Mouse (Mus musculus): Measurements from ENCODE around the gene Yipf7.

Yipf7 gene

DNA sequence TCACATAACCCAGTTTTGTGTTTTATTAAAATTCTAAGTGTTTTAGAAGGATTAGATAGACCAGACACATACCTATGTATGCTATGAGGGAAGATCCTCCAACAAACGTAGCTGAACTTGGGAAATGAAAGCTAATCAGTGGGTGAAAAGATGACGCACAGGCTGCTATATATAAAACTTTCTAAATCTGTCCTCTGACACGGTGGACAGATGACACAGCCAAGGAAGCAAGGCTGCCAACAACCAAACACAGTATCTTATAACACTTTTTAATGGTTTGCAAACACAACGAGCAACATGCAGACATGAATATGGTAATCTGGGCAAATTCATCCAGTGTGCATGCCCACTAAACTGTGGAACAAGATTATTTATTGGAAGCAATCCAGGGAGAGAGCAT is at the start of gene Yipf7:
Yipf7 (minus strand) TSS at position 160 of the 400 bp plus-strand sequence.
- in situ Hi-C loops (cut with MboI; ENCODE audit: unreplicated experiment in 2 of 2): no loop called here

DNA sequence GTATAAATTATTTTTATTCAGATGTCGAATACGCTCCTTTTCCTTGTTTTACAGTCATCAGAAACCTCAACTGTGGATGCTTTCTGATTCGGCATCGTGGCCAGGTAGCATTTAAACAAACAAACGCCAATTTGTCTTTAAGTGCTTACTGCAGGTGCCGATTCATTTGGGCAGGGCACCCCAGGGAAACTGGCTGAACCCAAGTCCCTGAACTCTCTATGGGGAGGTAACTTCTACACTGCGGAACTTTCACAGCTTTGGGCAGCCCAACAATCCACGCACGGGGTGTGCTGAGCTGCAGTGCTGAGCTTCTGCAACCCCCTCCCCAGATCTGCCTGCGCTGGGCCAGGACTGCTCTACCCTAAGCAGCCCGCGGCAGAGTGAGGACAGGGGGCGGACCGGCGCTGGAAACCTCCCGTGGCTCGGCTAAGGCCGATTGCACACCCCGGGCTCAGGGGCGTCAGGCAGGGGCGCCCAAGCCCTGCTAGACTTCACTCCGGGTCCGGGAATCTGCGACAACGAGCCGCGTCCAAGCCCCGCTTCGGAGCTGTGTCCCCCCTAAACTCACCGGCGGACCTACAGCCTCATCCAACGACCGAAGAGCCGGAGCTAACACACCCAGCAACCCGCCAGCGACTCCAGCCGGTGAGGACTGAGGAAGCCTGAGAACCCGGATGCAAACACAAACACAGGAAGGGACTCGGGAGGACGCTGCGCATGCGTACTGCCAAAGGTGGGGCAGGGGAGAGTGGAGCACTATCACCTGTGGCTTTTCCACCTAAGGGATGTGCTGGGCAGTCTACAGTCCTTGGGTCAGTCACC is 49.4 kb upstream of the Yipf7 start, which contains the start of gene Gnpda2:
Gnpda2 (minus strand) TSS at position 701 of the 822 bp plus-strand sequence.
- in situ Hi-C loops (cut with MboI; ENCODE audit: unreplicated experiment in 2 of 2): no loop called here

DNA sequence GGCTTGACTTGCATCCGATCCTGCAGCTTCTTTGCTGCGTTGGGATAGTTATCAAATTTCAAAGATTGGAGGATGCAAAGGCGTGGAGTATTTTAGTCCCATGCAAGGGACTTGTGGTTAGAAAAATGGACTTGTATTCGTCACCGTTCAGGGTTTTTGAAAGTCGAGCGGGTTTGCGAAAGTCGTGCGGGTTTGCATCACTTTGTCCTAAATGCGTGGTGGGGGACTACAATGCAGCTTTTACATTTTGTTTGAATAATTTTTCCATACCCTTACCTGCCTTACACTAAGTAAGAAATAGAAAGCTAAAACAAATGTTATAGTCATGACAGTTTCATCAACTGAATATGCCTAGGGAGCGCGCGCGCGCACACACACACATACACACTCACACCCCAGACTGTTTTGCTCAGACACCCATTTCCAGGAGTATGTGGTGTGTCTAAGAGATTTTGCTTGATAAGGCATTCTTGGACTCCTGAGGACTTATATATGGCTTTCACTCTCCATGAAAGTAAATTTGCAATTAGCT is 15.0 kb upstream of the Yipf7 start:
- in situ Hi-C loops (cut with MboI; ENCODE audit: unreplicated experiment in 2 of 2): loop anchor here in 1 of 2 experiments (25.0 kb wide), 1 partner anchor 1720 kb away; the partner anchor contains the start of gene Atp8a1

DNA sequence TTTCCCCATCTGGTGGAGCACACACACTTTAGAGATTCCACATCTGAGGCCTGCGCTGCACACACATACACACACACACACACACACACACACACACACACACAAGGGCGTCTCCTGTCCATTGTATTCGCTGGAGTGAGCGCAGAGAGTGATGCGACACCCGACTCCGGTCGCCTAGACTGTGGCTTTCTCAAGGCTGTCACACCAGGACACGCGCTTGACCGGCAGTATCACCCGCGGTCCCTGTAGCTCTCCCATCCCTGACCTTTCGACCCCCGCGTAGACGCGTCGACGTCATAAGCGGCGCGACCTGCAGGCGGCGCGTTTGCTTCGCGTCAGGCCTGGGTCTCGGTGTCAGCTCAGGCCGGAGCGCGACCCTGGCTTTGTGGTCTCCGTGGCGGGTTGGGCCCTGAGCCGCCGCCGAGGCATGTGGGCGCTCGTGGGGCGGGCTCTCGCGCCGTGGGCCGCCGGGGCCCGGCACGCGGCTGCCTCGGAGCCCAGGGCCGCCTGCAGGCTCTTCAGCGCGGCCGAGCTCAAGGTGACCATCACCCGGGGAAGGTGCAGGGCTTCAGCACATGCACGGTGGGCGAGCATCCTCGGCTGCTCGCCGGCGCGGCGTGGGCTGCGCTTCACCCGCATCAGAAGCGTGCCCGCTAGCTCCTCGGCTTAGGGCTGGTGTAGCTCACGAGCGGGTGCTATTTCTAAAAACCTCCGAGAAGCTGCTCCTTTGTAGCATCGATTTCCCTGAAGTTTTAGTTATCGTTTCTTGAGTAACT is 14.4 kb upstream of the Yipf7 start, which contains the start of gene Guf1:
Guf1 (plus strand) TSS at position 296 of the 776 bp plus-strand sequence.
- in situ Hi-C loops (cut with MboI; ENCODE audit: unreplicated experiment in 2 of 2): loop anchor here in 1 of 2 experiments (25.0 kb wide), 1 partner anchor 1720 kb away; the partner anchor contains the start of gene Atp8a1

DNA sequence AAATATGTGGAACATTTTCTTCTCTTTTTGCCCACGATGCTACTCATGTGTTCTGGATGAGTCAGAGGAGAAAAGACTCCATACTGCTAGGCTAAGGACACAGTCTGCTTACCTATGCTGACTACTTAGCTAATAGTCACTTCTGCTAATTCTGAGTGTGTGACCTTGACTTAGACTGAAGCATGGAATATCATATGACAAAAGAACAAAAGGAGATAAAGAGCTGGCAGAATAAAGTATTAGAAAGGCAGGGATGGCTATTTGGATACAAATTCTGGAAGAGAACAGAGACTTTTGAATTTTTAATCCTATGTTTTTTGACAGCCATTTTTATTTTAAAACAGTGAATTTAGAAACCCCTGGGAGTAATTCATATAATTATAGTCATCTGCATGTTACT is 768 bp downstream of the Yipf7 start:
- in situ Hi-C loops (cut with MboI; ENCODE audit: unreplicated experiment in 2 of 2): no loop called here

DNA sequence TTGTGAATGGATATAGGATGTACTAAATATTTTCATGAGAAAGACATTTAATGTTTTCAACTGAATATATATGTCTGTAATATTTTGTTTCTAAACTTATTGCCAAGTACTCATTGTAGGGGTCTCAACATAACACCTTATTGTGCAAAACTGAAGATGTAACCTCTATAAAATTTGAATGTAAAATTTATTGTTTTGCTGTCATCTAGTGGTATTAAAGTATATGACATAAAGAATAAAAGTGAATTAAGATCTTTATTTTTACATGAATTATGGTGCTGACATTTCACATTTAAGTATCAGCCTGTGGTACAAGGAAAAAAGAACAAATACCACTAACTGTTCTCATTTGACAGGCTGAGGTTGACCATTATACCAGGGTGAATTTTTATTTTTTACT is 18.5 kb downstream of the Yipf7 start:
- in situ Hi-C loops (cut with MboI; ENCODE audit: unreplicated experiment in 2 of 2): loop anchor here (5.0 to 25.0 kb wide), 7 partner anchors 769 to 1989 kb away; no protein-coding TSS in a partner anchor

DNA sequence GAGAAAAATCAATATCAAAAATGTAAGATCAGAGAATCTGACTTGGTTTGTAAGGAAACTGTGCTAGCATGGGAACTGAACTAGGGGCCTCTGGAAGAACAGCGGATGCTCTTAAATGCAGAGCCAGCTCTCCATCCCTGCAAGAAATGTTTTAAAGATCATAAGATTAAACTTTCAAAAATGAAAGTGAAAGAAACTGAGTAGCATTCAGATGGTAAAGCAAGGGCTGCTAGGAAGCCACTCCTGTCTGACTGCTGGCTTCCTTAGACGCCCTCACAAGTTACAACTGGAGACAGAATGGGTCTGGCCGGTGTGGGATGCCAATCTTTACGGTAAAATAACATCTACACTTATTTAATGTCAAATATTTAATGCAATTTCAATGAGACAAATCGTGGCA is 20.4 kb downstream of the Yipf7 start:
- in situ Hi-C loops (cut with MboI; ENCODE audit: unreplicated experiment in 2 of 2): loop anchor here (5.0 to 25.0 kb wide), 7 partner anchors 767 to 1987 kb away; no protein-coding TSS in a partner anchor

DNA sequence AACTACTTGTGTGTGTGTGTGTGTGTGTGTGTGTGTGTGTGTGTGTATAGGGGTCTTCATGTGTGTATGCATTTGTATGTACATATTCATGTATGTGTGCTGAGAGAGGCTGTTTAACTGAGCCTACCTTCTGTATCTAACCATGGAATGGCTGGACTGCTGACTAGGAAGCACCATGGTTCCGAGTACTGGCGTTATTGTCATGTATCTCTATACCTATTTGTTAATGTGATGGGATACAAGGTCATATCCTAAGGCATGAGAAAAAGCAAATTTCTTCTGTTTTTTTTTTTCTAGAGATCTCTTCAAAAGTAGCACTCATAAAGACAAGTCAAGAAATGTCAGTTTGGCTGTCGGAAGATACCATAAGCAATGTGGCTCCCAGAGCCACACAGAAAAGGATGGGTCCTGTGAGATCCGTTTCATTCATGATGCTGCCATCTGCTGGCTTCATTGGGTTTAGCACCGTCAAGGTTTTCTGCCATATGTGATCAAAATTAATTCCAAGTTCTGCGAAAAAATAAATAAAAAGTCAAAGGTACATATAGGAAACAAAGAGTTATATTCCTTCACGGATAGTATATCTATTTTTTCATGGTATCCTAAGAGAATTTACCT is 21.7 kb downstream of the Yipf7 start:
- in situ Hi-C loops (cut with MboI; ENCODE audit: unreplicated experiment in 2 of 2): loop anchor here (5.0 to 25.0 kb wide), 7 partner anchors 766 to 1986 kb away; no protein-coding TSS in a partner anchor

DNA sequence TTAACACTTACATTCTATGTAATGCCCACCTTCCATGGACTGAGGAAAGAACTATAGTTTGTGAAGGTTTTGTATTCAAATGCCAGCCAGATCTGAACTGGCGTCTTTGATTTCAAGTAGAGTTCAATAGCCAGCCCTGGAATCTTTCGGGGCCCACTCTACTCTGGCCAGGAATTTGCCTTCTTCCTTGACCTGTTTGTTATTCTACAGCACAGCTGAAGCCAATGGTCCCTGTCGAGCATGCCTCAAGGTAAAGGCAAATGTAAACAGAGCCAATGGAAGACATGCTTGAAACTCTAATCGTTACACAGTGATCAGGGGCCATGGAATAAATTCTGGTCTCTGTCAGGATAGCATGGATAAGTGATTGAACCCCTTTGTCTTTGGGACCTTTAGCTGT is 30.2 kb downstream of the Yipf7 start:
- in situ Hi-C loops (cut with MboI; ENCODE audit: unreplicated experiment in 2 of 2): loop anchor here in 1 of 2 experiments (10.0 to 25.0 kb wide), 2 partner anchors 1027 to 1975 kb away; no protein-coding TSS in a partner anchor

DNA sequence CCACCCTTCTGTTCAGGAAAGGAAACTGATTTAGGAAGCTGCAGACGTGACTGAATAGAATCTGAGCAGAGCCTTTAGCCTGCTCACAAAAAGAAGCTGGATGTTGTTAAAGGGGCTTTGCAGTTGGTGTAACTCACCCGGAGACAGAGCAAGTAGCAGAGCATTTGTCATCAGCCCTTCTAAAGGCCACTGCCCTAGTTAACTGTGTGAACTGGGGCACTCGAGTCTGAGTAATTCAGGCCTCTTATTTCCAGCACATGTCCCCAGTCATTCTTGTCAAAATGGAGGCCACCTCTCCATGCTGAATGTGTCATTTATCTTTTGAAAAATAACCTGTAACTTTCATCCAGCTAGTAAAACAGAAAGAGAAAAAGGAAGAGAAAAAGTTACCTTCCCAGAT is 30.8 kb downstream of the Yipf7 start:
- in situ Hi-C loops (cut with MboI; ENCODE audit: unreplicated experiment in 2 of 2): loop anchor here in 1 of 2 experiments (10.0 to 25.0 kb wide), 2 partner anchors 1027 to 1974 kb away; no protein-coding TSS in a partner anchor

DNA sequence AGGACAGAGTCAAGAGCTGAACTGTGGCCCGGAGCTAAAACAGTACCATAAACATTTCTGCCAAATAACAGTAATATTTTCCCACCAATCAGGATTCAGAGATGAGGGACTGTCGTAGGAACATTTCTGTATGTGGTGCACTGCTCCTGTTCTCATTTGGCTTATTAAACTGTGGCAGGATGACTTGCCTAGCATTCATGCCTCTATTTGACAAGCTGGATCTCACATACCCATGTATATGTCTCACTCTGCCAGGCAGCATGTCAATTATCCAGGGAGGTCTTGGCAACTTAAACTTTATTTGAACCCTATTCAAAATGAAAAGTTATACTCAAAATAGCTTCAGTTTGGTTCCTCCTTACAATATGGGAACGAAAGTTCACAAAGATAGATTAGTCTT is 35.4 kb downstream of the Yipf7 start:
- in situ Hi-C loops (cut with MboI; ENCODE audit: unreplicated experiment in 2 of 2): loop anchor here in 1 of 2 experiments (25.0 kb wide), 1 partner anchor 1970 kb away; no protein-coding TSS in a partner anchor

DNA sequence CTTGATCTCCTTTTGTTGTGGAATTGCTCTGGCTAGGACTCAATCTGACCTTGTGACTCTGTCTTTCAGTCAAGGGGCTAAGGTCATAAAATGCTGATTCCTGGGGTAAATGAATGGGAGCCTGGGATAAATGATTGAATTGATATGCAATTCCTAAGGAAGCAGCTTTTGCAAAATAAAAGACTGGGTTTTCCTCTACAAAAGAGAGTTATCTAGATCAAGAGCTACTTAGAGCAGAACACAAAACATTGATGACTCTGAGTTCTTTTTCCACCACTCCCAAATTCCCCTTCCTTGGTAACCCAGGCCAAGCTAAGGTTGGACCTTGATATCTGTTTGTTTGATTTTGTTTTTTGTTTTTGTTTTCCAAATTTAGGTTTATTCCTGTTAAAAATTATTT is 53.4 kb downstream of the Yipf7 start:
- in situ Hi-C loops (cut with MboI; ENCODE audit: unreplicated experiment in 2 of 2): no loop called here

DNA sequence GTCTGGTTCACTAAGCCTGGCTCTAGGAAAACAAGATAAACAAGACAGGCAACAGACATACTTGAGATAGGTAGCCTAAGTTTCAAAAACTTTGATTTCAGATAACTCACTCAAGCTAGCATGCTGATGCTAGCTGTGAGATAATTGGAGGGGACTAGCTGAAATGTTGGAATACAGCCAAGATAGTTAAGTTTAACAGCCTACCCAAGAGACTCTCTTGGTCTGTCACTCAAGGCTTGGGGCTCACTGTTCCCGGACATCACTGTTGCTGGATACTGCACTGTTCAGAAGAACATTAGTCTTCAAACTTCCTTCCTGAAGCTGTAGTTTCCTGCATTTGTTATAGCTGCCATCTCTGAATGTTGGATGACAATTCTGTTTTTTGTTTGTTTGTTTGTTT is 74.9 kb downstream of the Yipf7 start:
- in situ Hi-C loops (cut with MboI; ENCODE audit: unreplicated experiment in 2 of 2): no loop called here

Measured in v-Abl transformed pro-B cells (cell line).